Mouse (Mus musculus) spleen, postnatal 4 days (tissue): ENCODE measurements around the gene Cpsf6.

Experiments used
- DNase-seq, 2 experiments: peaks; one replicate each; pipeline ENCODE4 v3.0.0; 2022; ENCODE audit warnings: low spot score in 2 of 2

Cpsf6 gene

DNA sequence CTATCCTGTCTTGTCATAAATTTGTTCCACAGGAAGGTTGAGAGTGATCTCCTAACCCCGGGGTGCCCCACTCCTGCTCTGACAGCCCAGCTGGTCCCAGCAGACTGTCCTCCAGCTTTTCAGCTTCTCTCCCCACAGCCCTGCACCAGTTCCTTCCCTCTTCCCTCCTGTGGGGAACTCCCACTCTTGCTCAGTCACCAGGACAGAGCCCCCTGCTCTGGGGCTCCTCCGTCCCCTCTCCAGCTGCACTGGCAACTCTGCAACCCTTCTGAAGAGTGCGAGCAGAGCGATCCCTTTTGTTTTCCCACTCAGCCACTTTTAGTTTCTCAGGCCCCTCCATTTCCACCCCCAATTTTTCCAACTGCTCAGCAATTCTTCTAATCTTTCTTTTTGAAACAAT lies 44.2 kb downstream of the Cpsf6 start:
- DNase-seq = peak in 1 of 2 experiments; percentile 44

DNA sequence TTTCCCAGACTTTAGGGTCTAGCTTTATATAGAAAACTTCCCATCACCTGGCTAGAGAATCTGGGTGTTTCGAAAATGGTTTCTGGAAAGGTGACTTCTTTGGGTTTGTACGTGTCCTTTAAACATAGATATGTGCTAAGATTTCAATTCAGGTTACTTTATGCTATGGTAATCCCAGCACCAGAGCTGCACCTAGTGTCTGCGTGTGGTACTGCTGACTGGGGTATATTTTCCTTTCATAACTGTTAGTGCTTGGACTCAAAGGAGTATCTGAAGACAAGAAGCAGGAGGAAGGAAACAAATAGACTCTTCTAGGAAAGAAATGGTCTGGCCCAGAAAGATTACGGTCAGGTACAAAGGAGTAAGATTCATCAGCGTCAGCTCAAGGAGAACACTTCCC lies 49.3 kb downstream of the Cpsf6 start:
- DNase-seq = peak in 1 of 2 experiments; percentile 38

DNA sequence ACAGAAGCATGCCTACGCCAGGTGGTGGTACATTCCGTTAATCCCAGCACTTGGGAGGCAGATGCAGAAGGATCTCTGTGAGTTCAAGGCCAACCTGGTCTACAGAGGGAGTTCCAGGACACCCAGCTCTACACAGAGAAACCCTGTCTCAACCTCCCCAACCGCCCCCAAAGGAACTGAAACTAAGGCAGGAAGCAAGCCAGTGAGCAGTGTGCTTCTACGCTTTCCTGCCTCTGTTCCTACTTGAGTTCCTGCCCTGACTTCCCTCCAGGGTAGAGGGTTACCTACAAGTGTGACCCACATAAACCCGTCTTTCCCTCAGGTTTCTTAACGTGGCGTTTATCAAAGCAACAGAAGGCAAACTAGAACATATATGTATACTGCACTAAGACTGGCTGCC lies 56.0 kb downstream of the Cpsf6 start:
- DNase-seq = peak in 1 of 2 experiments; percentile 24

DNA sequence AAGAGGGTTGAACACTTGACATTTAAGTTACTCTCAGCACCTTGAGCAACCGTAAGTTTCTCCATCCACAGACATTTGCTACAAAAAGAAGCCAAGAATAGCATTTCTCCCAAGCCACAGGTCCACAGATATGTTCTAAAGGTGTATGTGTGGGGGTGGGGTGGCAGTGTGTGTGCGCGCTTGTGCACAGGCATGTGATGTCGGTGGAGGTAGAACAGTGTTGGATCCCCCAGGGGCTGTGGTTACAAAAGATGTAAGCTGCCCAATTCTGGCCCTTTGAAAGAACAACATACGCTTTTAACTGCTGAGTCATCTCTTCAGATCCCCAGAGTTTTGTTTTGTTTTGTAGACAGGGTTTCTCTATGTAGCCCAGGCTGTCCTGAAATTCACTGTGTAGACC lies 57.2 kb downstream of the Cpsf6 start:
- no peak for DNase-seq

DNA sequence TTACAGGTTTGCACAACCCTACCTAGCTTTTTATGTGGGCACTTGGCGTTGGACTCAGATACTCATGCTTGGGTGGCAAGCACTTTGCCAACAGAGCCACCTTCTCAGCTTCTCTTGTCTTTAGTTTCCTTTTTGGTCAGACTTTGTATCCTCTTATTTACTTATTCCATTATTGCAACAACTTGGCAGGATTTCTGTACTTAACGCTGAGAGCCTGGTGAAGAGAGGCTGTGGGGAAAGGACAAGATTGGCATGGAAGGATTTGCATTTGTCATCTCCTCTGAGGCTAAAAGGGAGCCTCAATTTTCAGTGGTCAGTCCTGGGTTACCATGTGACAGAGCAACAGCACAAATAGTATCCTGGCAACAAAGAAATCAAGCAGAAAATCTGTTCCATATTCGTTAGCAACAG lies 59.2 kb downstream of the Cpsf6 start:
- no peak for DNase-seq

DNA sequence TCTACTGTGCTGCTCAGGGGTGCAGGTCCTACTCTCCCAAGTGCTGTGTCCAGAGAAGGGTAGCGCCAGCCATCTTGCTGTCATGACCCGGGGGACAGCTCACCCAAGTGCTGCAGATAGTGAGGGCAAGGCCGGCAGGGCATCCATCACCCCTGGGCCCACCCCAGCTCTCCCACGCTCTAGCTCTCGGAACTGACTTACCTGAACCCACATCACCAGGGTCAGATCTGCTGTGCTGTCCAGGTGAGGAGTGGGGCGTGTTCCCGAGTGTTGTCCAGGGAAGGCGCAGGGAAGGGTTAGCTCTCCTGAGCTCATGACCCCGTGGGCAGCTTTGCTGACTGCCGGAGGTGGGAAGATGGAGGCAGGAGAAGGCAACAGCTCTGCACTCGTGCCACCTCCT lies 63.4 kb downstream of the Cpsf6 start:
- no peak for DNase-seq

DNA sequence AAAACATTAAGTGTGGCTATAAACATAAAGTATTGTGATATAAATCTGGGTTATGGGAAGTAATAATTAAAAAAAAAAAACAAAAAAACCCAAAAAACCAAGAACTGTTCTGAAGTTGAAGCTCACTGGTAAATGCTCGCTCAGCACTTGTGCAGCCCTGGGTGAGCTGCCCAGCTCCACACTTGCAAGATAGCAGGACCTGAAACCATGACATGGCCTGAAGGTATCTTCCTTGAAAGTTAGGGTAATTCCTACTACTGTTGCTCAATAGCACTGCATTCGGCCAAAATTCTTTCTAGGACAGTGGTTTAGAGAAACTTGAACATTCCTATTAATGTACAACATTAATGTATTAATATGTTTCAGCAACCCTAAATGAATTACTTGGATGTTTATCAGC lies 66.7 kb downstream of the Cpsf6 start:
- DNase-seq = no peak

DNA sequence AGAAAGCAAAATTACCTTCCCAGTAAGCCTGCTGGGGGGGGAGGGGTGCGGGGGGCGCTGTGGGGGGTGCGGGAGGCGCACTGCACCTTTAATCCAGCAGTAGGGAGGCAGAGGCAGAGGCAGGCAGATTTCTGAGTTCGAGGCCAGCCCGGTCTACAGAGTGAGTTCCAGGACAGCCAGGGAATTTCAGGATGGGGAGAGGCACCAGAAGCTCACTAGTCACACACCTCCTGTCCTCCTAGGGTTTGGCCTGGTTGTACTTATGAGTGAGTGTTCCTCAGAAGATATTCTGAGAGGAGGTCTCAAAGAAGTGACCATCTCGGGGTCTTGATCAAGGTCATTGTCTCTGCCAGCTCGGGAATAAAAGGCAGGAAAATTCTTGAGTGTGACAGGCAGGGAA lies 67.6 kb downstream of the Cpsf6 start:
- DNase-seq = no peak

DNA sequence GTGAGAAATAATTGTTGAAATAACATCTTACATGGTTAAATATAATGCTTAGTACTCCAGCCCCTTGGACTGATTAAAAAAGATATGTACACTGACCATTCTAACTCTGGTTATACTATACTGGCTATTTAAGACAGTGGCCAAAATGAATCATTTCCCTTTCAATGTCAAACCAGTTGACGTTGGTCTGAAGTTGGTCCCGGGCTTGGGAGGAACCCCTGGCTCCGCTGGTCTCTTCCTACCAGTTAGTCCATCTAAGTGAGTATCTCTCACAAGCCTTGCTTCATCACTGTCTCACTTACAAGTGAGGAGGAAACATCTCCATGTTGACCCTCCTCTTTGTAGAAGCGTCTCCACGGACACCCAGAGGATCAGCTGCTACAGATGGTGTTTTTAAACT lies 75.4 kb downstream of the Cpsf6 start:
- DNase-seq = no peak

DNA sequence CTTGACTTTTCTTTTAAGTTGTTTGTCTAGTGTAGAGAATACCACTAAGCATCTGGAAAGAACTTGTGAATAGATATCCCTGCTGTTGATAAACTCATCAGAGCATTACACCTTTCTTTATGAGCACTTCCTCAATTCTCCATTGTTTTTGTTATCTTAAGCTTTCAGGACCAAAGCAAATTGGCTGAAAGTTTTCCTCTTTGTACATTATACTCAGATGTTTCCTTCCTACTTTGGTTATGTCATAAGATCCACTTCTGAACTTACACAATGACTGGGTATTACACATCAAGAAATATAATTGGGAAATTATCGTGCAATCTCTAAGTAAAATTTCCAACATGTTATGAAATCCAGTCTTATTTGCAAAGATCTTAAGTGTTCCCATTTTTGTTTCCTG lies 78.1 kb downstream of the Cpsf6 start:
- DNase-seq = no peak

DNA sequence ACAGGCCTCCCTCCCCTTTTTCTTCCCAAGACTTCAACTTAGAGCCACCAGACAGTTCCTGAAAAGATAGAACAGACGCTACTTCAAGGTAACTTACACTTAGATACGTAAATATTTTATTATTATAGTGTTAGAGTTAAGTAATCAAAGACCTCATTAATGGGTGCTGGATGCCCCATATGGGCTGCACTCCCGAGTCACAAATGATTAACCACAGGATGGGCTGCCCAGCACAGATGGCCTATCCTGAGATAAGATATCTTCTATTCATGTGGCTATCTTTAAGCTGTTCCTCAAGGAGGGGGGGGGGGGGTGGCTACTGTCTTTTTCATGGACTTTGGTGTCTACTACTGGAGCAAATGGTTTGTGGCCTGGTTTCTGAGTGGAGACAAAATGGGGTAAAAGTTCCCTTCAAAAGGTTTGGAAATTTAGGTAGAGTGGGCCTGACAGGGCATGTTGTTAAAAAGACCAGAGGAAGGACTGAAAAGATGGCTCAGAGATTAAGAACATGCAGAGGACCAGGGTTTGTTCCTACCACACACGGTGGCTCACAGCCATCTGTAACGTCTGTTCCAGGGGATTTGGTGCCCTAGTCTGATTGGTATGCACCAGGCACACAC lies 79.8 kb downstream of the Cpsf6 start:
- DNase-seq = no peak

DNA sequence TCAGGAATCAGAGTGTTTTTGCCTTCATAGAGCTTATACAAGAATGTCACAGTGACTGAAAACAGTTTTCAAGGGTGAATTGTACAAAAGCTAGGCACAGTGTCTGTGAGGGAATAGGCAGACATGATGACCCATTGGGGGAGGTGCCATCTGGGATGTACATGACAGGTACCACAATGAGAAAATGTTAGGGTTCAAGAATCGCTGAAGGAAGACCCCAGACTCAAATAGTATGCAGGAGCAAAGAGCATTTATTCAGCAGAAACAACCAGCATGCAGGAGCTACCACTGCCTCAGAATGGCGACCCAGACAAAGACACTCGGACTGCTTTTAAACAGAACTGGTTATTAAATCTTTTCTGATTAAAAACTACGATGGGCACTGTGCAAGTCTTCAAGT lies 80.7 kb downstream of the Cpsf6 start:
- DNase-seq = no peak

DNA sequence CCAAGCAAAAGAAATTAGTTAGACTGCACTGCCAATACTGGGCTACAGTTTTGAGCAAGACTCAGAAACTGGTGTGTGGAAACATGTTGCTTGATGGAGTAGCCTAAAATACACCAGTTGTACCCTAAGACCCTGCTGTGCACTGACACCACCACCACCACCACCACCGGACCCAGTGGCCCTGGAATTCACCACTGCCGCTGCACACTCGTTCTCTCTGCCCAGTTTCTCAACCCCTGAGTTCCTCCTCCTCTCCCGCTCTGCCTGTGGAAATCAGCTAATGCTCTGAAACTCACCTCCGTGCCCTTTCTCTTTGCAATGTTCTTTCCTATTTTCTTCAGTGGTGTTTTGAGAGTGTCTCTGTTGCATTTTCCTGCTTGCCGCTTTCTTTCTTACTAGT lies 81.5 kb downstream of the Cpsf6 start:
- no peak for DNase-seq
